Mouse (Mus musculus): ENCODE results near the gene Tes3-ps. TPM values are rescaled to one million over a fixed set of nuclear protein-coding genes. Genes with fewer than 3 reads are reported as not detected.

The Tes3-ps gene
- polyA plus RNA-seq, 1 experiment from 2014 or later = 1.2 TPM

DNA sequence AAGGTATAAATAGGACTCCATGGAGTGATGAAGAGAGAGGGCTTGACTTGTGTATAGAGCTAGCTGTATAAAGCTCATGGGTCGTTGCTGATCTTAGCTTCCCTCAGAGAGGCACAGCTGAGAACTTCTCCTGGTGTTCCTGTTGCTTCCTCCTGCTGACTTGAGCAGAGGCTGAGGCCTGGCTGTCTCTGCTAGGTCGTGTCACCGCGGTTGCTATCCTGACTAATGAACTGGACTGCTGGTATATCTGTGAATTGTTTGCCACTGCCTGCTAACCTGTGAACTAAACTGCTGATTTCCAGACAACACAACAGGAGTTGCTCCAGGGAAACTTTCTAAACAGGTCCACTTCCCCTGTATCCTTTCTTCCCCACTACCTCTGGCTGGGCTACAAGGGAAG is 22.8 kb upstream of the Tes3-ps start:
- Histone ChIP-seq H3K27ac (no peak overlapping the region), H3K27me3 (replicated peaks) (no peaks in the 10 kb centered on the region), H3K9ac (no peak overlapping the region), H3K9me3 (replicated peaks) (no peaks in the 10 kb centered on the region), H3K4me1 (peaks cover 20% of the 10 kb centered on the region), H3K4me2 (no peak overlapping the region), H3K4me3 (no peak overlapping the region), H3K36me3 (peaks cover 10% of the 10 kb centered on the region)
- ATAC-seq = no peak
- WGBS (ENCODE audit: insufficient replicate concordance) = 65% methylated on average over 4 of the region's 4 CpGs

DNA sequence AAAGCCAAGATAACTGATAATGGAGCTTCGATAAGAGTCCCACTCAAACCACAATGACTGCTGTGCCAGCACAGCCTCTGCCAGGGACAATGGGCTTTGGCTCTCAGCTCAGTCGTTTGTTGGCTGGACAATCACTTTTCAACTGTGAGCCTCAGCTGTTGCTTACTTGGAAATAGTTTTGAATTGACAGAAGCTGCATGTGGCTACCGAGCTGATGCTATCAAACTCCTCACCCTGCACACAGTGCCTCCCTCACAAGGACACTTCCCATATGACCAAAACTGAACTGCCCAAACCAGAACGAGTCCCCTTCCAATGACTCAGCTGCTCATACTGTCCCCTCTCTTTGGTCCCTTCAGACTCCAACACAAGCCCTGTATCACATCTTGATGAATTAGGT is 22.3 kb upstream of the Tes3-ps start:
- peaks cover 6% of the 10 kb centered on the region; the same call in 1 of the 2 replicates for H3K36me3 ChIP-seq
- H3K27me3 ChIP-seq (replicated peaks) = no peaks in the 10 kb centered on the region
- H3K4me1 ChIP-seq = peaks cover 16% of the 10 kb centered on the region
- 41% methylated on average over 4 of the region's 4 CpGs for WGBS (ENCODE audit: insufficient replicate concordance)
- H3K4me3 ChIP-seq = no peak overlapping the region
- H3K4me2 ChIP-seq = no peak overlapping the region
- H3K27ac ChIP-seq = no peak overlapping the region
- H3K9ac ChIP-seq = no peak overlapping the region
- H3K9me3 ChIP-seq (replicated peaks) = no peaks in the 10 kb centered on the region
- ATAC-seq = no peak

DNA sequence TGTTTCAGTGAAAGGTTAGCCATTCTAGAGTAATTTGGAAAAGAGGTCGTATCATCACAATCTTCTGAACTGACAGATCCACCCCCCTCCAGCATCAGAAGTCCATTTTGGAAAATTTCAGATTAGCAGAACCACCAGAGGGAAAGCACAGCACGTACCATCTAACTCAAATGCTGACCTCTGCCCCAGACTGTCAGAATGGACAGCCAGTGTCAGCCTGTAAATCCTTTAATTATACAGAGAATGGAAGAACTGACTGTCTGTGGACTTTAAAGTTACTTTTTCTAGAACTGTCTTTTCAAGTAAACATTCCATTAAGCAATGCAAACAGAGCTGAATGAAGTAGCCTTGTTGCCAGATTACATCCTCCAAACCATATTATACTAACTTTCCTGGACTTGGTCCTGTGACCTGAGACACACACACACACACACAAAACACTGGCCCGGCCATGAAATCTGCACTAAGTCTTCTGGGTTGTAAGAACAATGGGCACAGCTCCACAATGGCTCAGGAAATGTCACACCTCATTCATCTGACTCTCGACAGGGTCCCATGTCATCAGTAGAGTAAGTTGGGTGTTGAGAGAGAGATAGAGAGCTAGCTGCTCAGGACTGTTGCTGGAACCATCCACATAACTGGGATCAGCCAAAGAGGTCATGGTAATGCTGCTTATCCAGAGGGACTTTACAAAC is 21.0 kb upstream of the Tes3-ps start:
- no peak overlapping the region for H3K27ac ChIP-seq

DNA sequence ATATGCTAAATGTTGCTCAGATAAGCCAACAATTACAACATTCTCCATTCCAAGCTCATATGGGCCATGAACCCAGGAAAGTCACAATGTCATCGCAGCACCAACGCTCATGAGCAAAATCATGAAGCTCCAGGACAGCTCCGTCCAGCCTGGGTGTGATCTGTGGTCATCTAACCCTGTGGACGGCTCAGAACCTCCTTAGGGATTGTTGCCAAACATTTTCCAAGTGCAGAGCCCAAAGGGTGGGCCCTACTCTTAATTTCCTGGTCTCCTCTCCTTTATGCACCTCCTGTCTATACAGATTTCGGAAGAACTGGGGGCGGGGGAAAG is 20.5 kb upstream of the Tes3-ps start:
- Histone ChIP-seq H3K4me2 (no peak overlapping the region), H3K36me3 (no peaks in the 10 kb centered on the region), H3K4me1 (peaks cover under 1% of the 10 kb centered on the region), H3K9me3 (replicated peaks) (no peaks in the 10 kb centered on the region), H3K27ac (no peak overlapping the region), H3K9ac (no peak overlapping the region), H3K27me3 (replicated peaks) (no peaks in the 10 kb centered on the region), H3K4me3 (no peak overlapping the region)
- ATAC-seq = no peak
- WGBS (ENCODE audit: insufficient replicate concordance) = 89% methylated on average over 6 of the region's 6 CpGs

More for the DNA sequence above, 21.0 kb upstream of the Tes3-ps start:
- no peak overlapping the region for H3K4me3 ChIP-seq
- H3K4me1 ChIP-seq = peaks cover 4% of the 10 kb centered on the region
- no peaks in the 10 kb centered on the region for H3K27me3 ChIP-seq (replicated peaks)
- no peaks in the 10 kb centered on the region for H3K9me3 ChIP-seq (replicated peaks)
- no peaks in the 10 kb centered on the region for H3K36me3 ChIP-seq
- no peak overlapping the region for H3K9ac ChIP-seq
- ATAC-seq = no peak
- no peak overlapping the region for H3K4me2 ChIP-seq
- WGBS (ENCODE audit: insufficient replicate concordance) = 62% methylated on average over 4 of the region's 4 CpGs

DNA sequence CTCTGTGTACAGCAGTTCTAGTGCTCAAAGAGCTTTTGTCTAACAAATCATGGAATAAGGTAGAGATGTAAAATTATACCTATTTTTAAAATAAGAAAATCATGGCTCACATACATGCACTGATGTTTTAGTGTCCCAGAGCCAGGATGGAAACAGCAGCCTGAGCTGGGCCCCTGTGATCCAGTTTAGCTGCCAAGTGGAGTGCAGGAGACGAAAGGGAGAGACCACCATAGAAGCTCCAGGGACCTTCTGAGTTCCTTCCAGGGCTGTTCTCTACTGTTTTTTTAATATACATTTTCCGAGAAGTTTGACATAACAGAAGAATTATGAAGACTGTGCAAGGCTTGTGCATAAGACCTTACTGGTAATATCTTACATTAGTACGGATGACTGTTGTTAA is 15.2 kb upstream of the Tes3-ps start:
- H3K27ac ChIP-seq = no peak overlapping the region
- ATAC-seq = no peak

DNA sequence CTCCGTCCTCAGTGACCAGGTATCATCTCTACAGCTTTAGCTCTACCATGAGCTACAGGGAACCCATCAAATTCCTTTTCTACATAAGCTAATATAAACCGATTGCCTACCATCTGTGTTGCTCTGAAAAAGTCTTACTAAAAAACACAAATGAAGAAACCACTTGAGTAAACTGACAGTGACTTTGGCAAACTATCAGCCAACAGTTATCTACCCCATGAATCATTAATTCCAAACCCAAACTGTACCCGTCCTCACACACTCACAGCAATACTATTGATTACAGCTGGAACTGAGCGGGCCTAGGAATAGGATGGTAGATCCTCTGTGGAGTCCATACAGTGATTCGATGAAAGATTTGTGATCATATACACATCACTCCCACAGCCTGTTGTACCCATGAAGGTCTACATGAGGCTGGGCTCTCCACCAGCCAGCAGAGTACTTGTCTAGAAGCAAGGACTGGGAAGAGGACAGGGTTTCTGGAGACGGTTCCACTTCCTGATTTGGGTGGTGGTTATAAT is 14.2 kb upstream of the Tes3-ps start:
- no peak for ATAC-seq
- Histone ChIP-seq H3K27ac (no peak overlapping the region), H3K9me3 (replicated peaks) (no peaks in the 10 kb centered on the region), H3K9ac (no peak overlapping the region), H3K4me2 (no peak overlapping the region), H3K4me1 (no peaks in the 10 kb centered on the region), H3K4me3 (no peak overlapping the region), H3K36me3 (no peaks in the 10 kb centered on the region), H3K27me3 (replicated peaks) (no peaks in the 10 kb centered on the region)
- WGBS (ENCODE audit: insufficient replicate concordance) = 76% methylated on average over 6 of the region's 6 CpGs

More for the DNA sequence above, 15.2 kb upstream of the Tes3-ps start:
- no peaks in the 10 kb centered on the region for H3K4me1 ChIP-seq
- H3K4me2 ChIP-seq = no peak overlapping the region
- no peaks in the 10 kb centered on the region for H3K27me3 ChIP-seq (replicated peaks)
- WGBS (ENCODE audit: insufficient replicate concordance) = 82% methylated on average over 3 of the region's 3 CpGs
- no peak overlapping the region for H3K9ac ChIP-seq
- H3K9me3 ChIP-seq (replicated peaks) = no peaks in the 10 kb centered on the region
- H3K36me3 ChIP-seq = no peaks in the 10 kb centered on the region
- H3K4me3 ChIP-seq = no peak overlapping the region

DNA sequence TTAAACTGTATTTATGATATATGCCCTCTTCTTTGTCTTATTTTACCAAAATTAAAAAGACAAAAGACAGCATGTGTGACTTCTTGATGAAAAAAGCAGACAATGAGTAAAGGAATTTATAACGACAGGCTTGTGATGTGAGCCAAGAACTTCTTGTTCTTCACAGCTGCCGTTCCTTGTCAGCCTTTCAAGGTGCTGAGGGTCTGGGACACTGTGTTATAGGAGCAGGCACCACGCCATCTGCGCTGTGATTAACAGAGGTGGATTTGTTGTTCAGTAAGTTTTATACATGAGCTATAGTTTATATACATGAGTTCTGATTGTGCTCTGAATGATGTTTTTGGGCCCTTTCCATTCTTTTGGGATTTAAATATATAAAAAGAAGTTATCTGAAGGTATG is 13.7 kb upstream of the Tes3-ps start:
- no peak overlapping the region for H3K9ac ChIP-seq
- no peak for ATAC-seq
- H3K27me3 ChIP-seq (replicated peaks) = no peaks in the 10 kb centered on the region
- no peaks in the 10 kb centered on the region for H3K9me3 ChIP-seq (replicated peaks)
- H3K4me1 ChIP-seq = no peaks in the 10 kb centered on the region
- no peaks in the 10 kb centered on the region for H3K36me3 ChIP-seq
- H3K4me2 ChIP-seq = no peak overlapping the region
- no peak overlapping the region for H3K4me3 ChIP-seq
- H3K27ac ChIP-seq = no peak overlapping the region
- WGBS (ENCODE audit: insufficient replicate concordance) = 76% methylated on average over 4 of the region's 4 CpGs

DNA sequence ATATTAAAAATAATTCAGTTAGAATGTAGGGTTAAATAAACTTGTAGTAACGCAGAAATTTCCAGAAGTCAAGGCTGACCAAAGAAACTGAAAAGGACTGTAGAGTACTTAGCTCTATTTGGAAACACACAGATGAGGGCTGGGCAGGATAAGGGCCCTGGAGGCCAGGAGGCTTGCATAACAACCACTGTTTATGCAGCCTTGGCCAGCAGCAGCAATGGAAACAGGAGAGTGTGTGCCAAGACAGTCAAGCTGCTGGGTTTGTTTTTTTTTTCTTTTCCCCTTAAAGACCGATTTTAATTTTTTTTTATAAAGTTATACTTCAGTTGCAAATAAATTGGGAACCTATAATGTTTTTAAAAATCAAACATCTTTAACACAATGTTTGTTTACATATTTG is 13.1 kb upstream of the Tes3-ps start:
- H3K9me3 ChIP-seq (replicated peaks) = no peaks in the 10 kb centered on the region
- H3K27me3 ChIP-seq (replicated peaks) = no peaks in the 10 kb centered on the region
- ATAC-seq = no peak
- no peaks in the 10 kb centered on the region for H3K36me3 ChIP-seq
- H3K9ac ChIP-seq = no peak overlapping the region
- H3K4me1 ChIP-seq = no peaks in the 10 kb centered on the region
- no peak overlapping the region for H3K4me2 ChIP-seq
- no peak overlapping the region for H3K4me3 ChIP-seq
- H3K27ac ChIP-seq = no peak overlapping the region
- 69% methylated on average over 2 of the region's 2 CpGs for WGBS (ENCODE audit: insufficient replicate concordance)

DNA sequence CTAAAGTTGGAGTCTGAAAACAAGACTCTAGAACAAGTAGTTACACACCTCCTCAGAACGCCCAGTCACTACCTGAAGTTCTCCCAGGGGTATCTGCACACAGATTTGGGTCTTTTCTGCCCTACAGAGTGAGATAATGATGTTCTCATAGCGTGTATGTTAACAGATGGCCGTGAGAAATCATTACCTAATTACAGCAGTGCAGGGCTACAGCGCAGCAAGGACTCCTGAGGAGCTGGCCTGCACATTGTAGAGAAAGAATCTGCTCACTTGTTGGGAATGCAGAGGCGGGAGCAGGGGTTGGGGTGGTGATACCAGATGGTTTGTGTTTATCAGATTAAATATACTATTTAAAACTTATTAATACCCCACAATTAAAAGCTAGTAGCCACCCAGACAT is 12.6 kb upstream of the Tes3-ps start:
- 71% methylated on average over 5 of the region's 5 CpGs for WGBS (ENCODE audit: insufficient replicate concordance)
- no peaks in the 10 kb centered on the region for H3K4me1 ChIP-seq

DNA sequence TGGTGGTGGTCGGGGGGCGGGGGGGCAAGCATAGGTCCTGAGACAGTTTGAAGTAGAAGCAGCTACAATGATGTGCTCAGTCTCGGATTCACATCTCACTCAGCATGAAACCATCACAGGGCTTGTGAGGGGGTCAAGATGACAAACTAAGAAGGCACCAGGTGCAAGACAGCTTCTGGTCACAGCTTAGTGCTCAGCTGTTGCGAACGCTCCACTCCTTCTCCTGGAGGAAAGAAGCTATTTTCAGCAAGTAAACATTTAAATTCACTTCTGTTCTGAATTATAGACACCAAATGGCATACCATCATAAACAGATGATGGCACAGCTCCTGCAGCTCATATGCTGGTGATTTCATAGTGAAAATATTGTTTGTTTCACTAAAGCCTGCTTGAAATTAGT is 7.7 kb upstream of the Tes3-ps start:
- no peaks in the 10 kb centered on the region for H3K36me3 ChIP-seq
- H3K9me3 ChIP-seq (replicated peaks) = no peaks in the 10 kb centered on the region
- no peaks in the 10 kb centered on the region for H3K4me1 ChIP-seq
- H3K27me3 ChIP-seq (replicated peaks) = no peaks in the 10 kb centered on the region
- no peak overlapping the region for H3K9ac ChIP-seq
- H3K27ac ChIP-seq = no peak overlapping the region
- H3K4me2 ChIP-seq = no peak overlapping the region
- WGBS (ENCODE audit: insufficient replicate concordance) = 78% methylated on average over 5 of the region's 5 CpGs
- no peak overlapping the region for H3K4me3 ChIP-seq
- ATAC-seq = no peak

More for the DNA sequence above, 12.6 kb upstream of the Tes3-ps start:
- H3K9ac ChIP-seq = no peak overlapping the region
- no peak overlapping the region for H3K4me3 ChIP-seq
- ATAC-seq = no peak
- no peaks in the 10 kb centered on the region for H3K9me3 ChIP-seq (replicated peaks)
- H3K27ac ChIP-seq = no peak overlapping the region
- no peaks in the 10 kb centered on the region for H3K27me3 ChIP-seq (replicated peaks)
- no peak overlapping the region for H3K4me2 ChIP-seq
- no peaks in the 10 kb centered on the region for H3K36me3 ChIP-seq

DNA sequence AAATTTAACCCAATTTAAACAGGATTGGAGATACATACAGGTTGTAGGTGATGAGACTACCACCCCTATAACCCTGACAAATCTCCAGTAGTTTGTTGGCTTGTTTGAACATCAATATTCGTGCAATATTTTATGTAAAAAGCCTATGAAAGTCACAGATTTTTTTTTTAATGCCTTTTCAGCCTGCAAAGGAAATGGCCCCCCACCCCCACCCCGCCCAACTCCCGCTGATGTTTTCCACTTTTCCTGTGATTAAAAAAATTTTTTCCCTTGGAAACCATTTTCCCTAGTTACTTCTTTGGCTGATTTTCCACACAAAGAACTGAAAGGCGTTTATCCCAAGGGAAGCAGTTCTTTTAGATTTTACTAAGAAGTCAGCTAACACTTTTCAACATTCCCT is 11.4 kb downstream of the Tes3-ps start, which contains the start of gene Ecm2:
Gene Ecm2, plus strand, starts transcription at position 301 of the 400 bp plus-strand sequence.
- H3K4me1 ChIP-seq = no peaks in the 10 kb centered on the region
- no peak within 1 kb of the TSS for H3K9ac ChIP-seq
- H3K36me3 ChIP-seq = no peaks in the 10 kb centered on the region
- no peak for ATAC-seq
- H3K9me3 ChIP-seq (replicated peaks) = no peaks in the 10 kb centered on the region
- H3K4me2 ChIP-seq = no peak within 1 kb of the TSS
- H3K27ac ChIP-seq = no peak within 1 kb of the TSS
- WGBS (ENCODE audit: insufficient replicate concordance) = 61% methylated on average over 4 of the region's 4 CpGs
- no peaks in the 10 kb centered on the region for H3K27me3 ChIP-seq (replicated peaks)
- no peak within 1 kb of the TSS for H3K4me3 ChIP-seq

DNA sequence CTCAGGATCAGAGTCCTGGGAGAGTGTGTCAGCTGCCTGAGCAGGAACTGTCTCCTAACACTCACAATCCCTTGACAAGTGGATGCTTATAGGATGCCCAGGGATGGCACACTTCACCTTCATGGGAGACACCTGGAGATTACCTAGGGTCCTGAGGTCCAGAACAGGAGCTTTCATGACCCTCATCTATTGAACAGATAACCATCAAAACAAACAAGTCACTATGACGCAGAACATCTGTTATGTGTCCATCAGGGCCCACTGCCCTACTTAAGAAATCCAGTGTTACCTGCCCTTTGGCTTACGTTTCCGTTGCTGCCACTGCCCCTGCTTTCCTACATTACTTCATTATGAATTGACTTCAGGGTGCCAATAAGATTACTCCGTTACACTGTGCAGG is 12.7 kb downstream of the Tes3-ps start:
- H3K4me1 ChIP-seq = no peaks in the 10 kb centered on the region
- H3K36me3 ChIP-seq = no peaks in the 10 kb centered on the region
- H3K27ac ChIP-seq = no peak overlapping the region
- no peak overlapping the region for H3K4me2 ChIP-seq
- WGBS (ENCODE audit: insufficient replicate concordance) = 80% methylated on average over 4 of the region's 4 CpGs
- ATAC-seq = no peak
- H3K4me3 ChIP-seq = no peak overlapping the region
- no peaks in the 10 kb centered on the region for H3K9me3 ChIP-seq (replicated peaks)
- no peaks in the 10 kb centered on the region for H3K27me3 ChIP-seq (replicated peaks)
- H3K9ac ChIP-seq = no peak overlapping the region

DNA sequence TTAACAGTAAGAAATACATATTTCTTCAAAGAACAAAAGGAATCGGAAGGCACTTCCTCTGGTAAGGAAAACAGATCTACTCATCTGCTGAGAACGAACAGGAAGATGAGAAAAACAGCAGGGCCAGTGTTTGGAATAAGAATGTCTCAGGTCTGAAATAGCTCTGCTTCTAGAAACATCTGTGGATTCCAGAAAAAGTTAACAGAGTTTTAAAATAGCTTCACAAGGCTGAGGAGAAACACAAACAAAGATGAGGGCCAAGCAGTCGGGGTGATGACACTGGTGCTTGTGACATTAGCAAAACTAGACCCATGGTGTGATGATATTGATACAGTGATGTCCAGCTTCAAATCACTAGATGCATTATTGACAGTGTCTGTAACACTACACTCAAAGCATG is 14.1 kb downstream of the Tes3-ps start:
- Histone ChIP-seq H3K27ac (no peak overlapping the region), H3K9ac (no peak overlapping the region), H3K9me3 (replicated peaks) (no peaks in the 10 kb centered on the region), H3K4me1 (no peaks in the 10 kb centered on the region), H3K36me3 (no peaks in the 10 kb centered on the region), H3K27me3 (replicated peaks) (no peaks in the 10 kb centered on the region), H3K4me2 (no peak overlapping the region), H3K4me3 (no peak overlapping the region)
- WGBS (ENCODE audit: insufficient replicate concordance) = 77% methylated on average over 3 of the region's 3 CpGs
- no peak for ATAC-seq
